Mouse (Mus musculus): ENCODE measurements around the gene Eme2.

GRCm38 (mm10) chr17:24878531-24878930, 16.4 kb downstream of the Eme2 start:
- TF ChIP-seq CTCF (IDR thresholded peaks at IDR 0.05; ENCODE audit: low read depth, low read length): no peak
- TF ChIP-seq POLR2A (IDR thresholded peaks at IDR 0.05; ENCODE audit: extremely low read depth, insufficient read depth, low read length): peak; percentile 84
